Mouse (Mus musculus) megakaryocyte, embryonic 14.5 days (primary cell): ENCODE measurements around the gene Olfr1394.

Experiments
- FLI1 ChIP-seq: IDR thresholded peaks from 2 replicates; pipeline ENCODE4 v1.6.1; 2012; ENCODE audit warnings: low read length, inconsistent platforms, mixed read lengths
- GATA1 ChIP-seq: IDR thresholded peaks from 3 replicates; pipeline ENCODE4 v1.6.1; 2012; ENCODE audit warnings: mixed read lengths, low read length, inconsistent platforms, borderline replicate concordance

DNA sequence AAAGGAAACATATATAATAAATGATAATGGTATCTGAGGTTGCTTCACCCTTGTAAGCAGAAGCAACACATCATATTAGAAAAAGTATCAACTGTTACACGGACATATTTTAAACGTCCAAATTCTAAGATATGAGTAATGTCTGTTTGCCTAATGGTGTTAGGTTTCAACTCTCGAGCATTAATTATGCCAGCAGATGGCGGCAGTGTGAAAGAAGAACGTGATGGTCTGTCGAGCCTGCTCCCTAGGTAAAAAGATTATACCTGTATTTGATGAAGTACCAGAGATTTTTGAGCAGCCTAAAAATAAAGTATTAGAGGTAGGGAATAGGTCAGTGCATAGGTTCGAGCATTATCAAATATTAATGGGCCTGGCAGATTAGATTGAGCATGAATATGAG is 35.6 kb downstream of the Olfr1394 start:
- no peak for TF ChIP-seq GATA1
- no peak for TF ChIP-seq FLI1
